Mouse (Mus musculus) intestine, embryonic 16.5 days (tissue): ENCODE results near the gene Enpp7. TPM values are rescaled to one million over a fixed set of nuclear protein-coding genes. Genes with fewer than 3 reads are reported as not detected.

Experiments used
- ATAC-seq: fragments of 200-750 bp; cut with Nextera tagmentation; 2 replicates; pipeline ENCODE4 v1.8.0; 2017; ENCODE audit warnings: moderate TSS enrichment, moderate library complexity
- H3K27ac ChIP-seq: fragments of 300-500 bp; sonication (generic); 2 replicates; pipeline ENCODE4 v1.5.1; 2014; ENCODE audit warnings: mild to moderate bottlenecking, low read length
- H3K27me3 ChIP-seq: fragments of 300-500 bp; sonication (generic); replicated peaks from 2 replicates; pipeline ENCODE4 v1.6.1; 2014; ENCODE audit warnings: low read length, control low read depth, mixed read lengths; ENCODE audit not compliant: control insufficient read depth, insufficient read depth
- H3K36me3 ChIP-seq: fragments of 300-500 bp; sonication (generic); 2 replicates; pipeline ENCODE4 v1.6.1; 2014; ENCODE audit warnings: low read length, control low read depth; ENCODE audit not compliant: control insufficient read depth, insufficient read depth
- H3K4me1 ChIP-seq: fragments of 300-500 bp; sonication (generic); 2 replicates; pipeline ENCODE4 v1.6.1; 2014; ENCODE audit warnings: low read length, control low read depth, mixed read lengths; ENCODE audit not compliant: control insufficient read depth, insufficient read depth
- H3K4me2 ChIP-seq: fragments of 300-500 bp; sonication (generic); 2 replicates; pipeline ENCODE4 v1.6.1; 2014; ENCODE audit warnings: low read depth, low read length, control low read depth
- H3K4me3 ChIP-seq: fragments of 300-500 bp; sonication (generic); 2 replicates; pipeline ENCODE4 v1.5.1; 2014; ENCODE audit warnings: mild to moderate bottlenecking, low read length
- H3K9ac ChIP-seq: fragments of 300-500 bp; sonication (generic); 2 replicates; pipeline ENCODE4 v1.6.1; 2014; ENCODE audit warnings: low read depth, low read length
- H3K9me3 ChIP-seq: fragments of 300-500 bp; sonication (generic); 2 replicates; pipeline ENCODE4 v1.6.1; 2016; ENCODE audit warnings: low read length, control low read depth; ENCODE audit not compliant: control insufficient read depth
- WGBS: fragments of 180-500 bp; shearing (Covaris S2); extraction: QIAGEN DNeasy Blood & Tissue Kit; methylation state at CpG from one replicate; pipeline ENCODE4 v1.1.7; 2014; 5-methylcytosine and 5-hydroxymethylcytosine counted together
- polyA plus RNA-seq: library from polyadenylated mRNA; unstranded; fragments of >200 nt; fragmentation: Nextera tagmentation; extraction: Ambion mirVana; gene quantifications from 2 replicates; pipeline ENCODE4 v1.2.1, GENCODE M21; 2015

The Enpp7 gene
- polyA plus RNA-seq: 0.57 and 1.7 TPM in 2 replicates

GRCm38 (mm10) chr11:118987999-118988398, at the start of gene Enpp7:
Gene Enpp7 (plus strand): TSS chr11:118988188.
- Histone ChIP-seq H3K4me2 (no peak within 1 kb of the TSS), H3K27ac (no peak within 1 kb of the TSS), H3K27me3 (no peaks in the 10 kb centered on the region), H3K9ac (no peak within 1 kb of the TSS), H3K4me3 (no peak within 1 kb of the TSS), H3K36me3 (no peaks in the 10 kb centered on the region), H3K9me3 (no peaks in the 10 kb centered on the region), H3K4me1 (peaks cover 11% of the 10 kb centered on the region)
- ATAC-seq: no peak
- 82% methylated on average over 10 of the region's 10 CpGs for WGBS

DNA sequence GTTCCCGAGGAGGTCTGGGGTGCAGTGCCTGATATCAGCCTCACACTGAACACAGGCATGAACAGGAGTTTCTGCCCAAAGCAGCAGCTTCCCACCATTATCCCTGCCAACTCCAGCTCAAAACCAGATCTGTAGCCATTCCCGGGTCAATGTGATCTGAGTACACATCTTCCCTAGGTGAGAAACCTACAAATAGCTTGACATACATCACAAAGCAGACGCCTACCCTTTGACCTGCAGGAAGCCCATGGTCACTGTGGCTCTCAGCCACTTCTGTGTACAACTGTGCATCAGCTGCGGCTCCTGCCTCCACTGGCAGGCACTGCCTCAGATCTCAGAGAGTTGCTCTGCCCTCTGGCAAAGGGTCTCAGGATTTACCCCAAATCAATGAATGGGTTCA, 48.3 kb upstream of the Enpp7 start:
- Histone ChIP-seq H3K27me3 (no peaks in the 10 kb centered on the region; the same call in 1 of the 2 replicates), H3K4me3 (no peak overlapping the region), H3K9me3 (no peaks in the 10 kb centered on the region), H3K27ac (no peak overlapping the region), H3K4me2 (no peak overlapping the region), H3K4me1 (0 out of 2 replicates have a peak, but pooled peaks cover under 1% of the 10 kb centered on the region), H3K9ac (no peak overlapping the region), H3K36me3 (no peaks in the 10 kb centered on the region)
- WGBS: 75% methylated on average over 4 of the region's 4 CpGs
- no peak for ATAC-seq

- H3K4me2 ChIP-seq: no peak overlapping the region
- no peaks in the 10 kb centered on the region for H3K9me3 ChIP-seq
- H3K9ac ChIP-seq: no peak overlapping the region
- peaks cover 7% of the 10 kb centered on the region for H3K4me1 ChIP-seq
- H3K4me3 ChIP-seq: no peak overlapping the region
- H3K27ac ChIP-seq: no peak overlapping the region
- no peaks in the 10 kb centered on the region; the same call in 1 of the 2 replicates for H3K27me3 ChIP-seq
- no peaks in the 10 kb centered on the region for H3K36me3 ChIP-seq
- no peak for ATAC-seq
- 70% methylated on average over 11 of the region's 11 CpGs for WGBS
Observed at GRCm38 (mm10) chr11:118940539-118940938, 47.4 kb upstream of the Enpp7 start.

- Histone ChIP-seq H3K36me3 (no peaks in the 10 kb centered on the region), H3K27me3 (no peaks in the 10 kb centered on the region; the same call in 1 of the 2 replicates), H3K4me3 (no peak overlapping the region), H3K27ac (no peak overlapping the region), H3K9ac (no peak overlapping the region), H3K4me2 (no peak overlapping the region), H3K4me1 (peaks cover 12% of the 10 kb centered on the region), H3K9me3 (no peaks in the 10 kb centered on the region)
- WGBS: 39% methylated on average over 5 of the region's 5 CpGs
- ATAC-seq: no peak
Observed at GRCm38 (mm10) chr11:118941268-118941667, 46.7 kb upstream of the Enpp7 start.

DNA sequence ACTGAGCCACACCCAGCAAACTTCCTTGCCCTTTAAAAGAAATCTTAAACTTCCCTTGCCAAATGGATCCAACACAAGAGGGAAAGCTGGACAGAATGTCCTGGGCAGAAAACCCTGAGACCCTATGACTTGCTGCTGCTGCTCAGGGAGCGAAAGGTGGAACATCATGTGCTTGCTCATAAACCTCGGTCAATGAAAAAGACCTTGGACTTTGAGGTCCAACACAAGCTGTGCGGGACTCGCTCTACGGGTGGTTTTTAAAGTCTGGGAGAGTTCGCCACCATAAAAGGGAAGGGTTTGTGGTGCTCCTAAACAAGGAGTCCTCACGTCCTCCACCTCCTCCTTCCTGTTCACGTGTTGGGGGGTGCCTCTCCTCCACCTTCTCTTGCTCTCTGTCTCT, 42.1 kb upstream of the Enpp7 start:
- no peaks in the 10 kb centered on the region for H3K9me3 ChIP-seq
- no peak overlapping the region for H3K4me2 ChIP-seq
- peaks cover 15% of the 10 kb centered on the region for H3K4me1 ChIP-seq
- H3K9ac ChIP-seq: peak overlapping the region; percentile 19; the same call in 1 of the 2 replicates
- peak; percentile 83 for ATAC-seq
- H3K36me3 ChIP-seq: no peaks in the 10 kb centered on the region
- H3K27ac ChIP-seq: peak overlapping the region; percentile 61
- WGBS: 53% methylated on average over 8 of the region's 8 CpGs
- H3K27me3 ChIP-seq: no peaks in the 10 kb centered on the region; the same call in 1 of the 2 replicates
- H3K4me3 ChIP-seq: no peak overlapping the region

- H3K9me3 ChIP-seq: no peaks in the 10 kb centered on the region
- H3K9ac ChIP-seq: no peak overlapping the region
- 49% methylated on average over 6 of the region's 6 CpGs for WGBS
- H3K4me2 ChIP-seq: no peak overlapping the region
- no peaks in the 10 kb centered on the region for H3K4me1 ChIP-seq
- H3K27me3 ChIP-seq: no peaks in the 10 kb centered on the region
- no peak for ATAC-seq
- no peak overlapping the region for H3K4me3 ChIP-seq
- no peaks in the 10 kb centered on the region for H3K36me3 ChIP-seq
- H3K27ac ChIP-seq: no peak overlapping the region
Observed at GRCm38 (mm10) chr11:118955016-118955415, 33.0 kb upstream of the Enpp7 start.

DNA sequence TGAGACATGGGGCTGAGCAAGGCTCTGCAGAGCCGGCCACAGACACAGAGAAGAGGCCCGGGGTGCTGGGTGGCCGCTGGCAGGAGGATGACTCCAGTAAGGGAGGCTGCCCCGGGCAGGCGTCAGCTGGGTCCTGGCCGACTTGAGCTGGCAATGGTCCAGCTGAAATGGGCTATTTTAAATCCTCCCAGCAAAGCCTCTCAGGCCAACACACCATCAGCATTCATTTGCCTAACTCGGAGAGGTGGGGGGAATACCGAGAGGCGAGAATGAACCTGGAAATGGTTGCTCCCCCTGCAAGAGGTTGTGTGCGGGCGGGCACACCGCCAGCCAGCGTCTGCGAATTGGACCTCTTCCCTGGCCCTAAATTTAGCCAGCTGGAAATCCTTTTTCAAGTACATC, 30.9 kb upstream of the Enpp7 start:
- H3K27ac ChIP-seq: no peak overlapping the region
- ATAC-seq: no peak
- 58% methylated on average over 14 of the region's 14 CpGs for WGBS
- no peaks in the 10 kb centered on the region for H3K9me3 ChIP-seq
- no peak overlapping the region for H3K4me2 ChIP-seq
- H3K36me3 ChIP-seq: no peaks in the 10 kb centered on the region
- H3K4me1 ChIP-seq: no peaks in the 10 kb centered on the region
- no peak overlapping the region for H3K9ac ChIP-seq
- H3K27me3 ChIP-seq: no peaks in the 10 kb centered on the region
- no peak overlapping the region for H3K4me3 ChIP-seq

DNA sequence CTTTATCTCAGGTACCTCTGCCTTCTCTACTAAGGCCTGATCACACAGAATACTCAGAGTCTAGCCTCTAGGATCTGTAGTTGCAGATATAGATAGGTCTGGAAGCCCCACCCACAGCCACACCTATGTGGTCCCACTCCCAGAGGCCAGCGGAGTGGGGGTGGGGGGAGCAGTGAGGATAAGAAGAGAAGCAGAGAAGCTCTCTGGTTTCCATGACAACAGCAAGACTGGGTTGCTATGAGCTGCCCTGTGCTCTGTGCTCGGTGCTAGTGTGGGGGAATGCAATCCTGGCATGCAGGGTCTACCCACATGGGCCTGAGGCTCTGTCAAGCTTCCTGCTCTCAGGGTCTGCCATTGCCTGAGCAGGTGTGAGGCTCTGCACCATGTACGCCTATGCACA, 27.3 kb upstream of the Enpp7 start:
- Histone ChIP-seq H3K36me3 (no peaks in the 10 kb centered on the region), H3K4me2 (no peak overlapping the region), H3K27me3 (no peaks in the 10 kb centered on the region), H3K9me3 (no peaks in the 10 kb centered on the region), H3K27ac (no peak overlapping the region), H3K4me3 (no peak overlapping the region), H3K4me1 (peaks cover 4% of the 10 kb centered on the region; the same call in 1 of the 2 replicates), H3K9ac (no peak overlapping the region)
- WGBS: 53% methylated on average over 3 of the region's 3 CpGs
- ATAC-seq: no peak

- WGBS: 43% methylated on average over 4 of the region's 4 CpGs
- no peaks in the 10 kb centered on the region for H3K27me3 ChIP-seq
- no peaks in the 10 kb centered on the region for H3K9me3 ChIP-seq
- H3K4me2 ChIP-seq: no peak overlapping the region
- no peak overlapping the region for H3K4me3 ChIP-seq
- no peak overlapping the region for H3K27ac ChIP-seq
- H3K36me3 ChIP-seq: no peaks in the 10 kb centered on the region
- no peak overlapping the region for H3K9ac ChIP-seq
- ATAC-seq: no peak
- H3K4me1 ChIP-seq: peaks cover 4% of the 10 kb centered on the region; the same call in 1 of the 2 replicates
Observed at GRCm38 (mm10) chr11:118962478-118962877, 25.5 kb upstream of the Enpp7 start.

GRCm38 (mm10) chr11:118963926-118964325, 24.1 kb upstream of the Enpp7 start:
- Histone ChIP-seq H3K36me3 (no peaks in the 10 kb centered on the region), H3K27me3 (no peaks in the 10 kb centered on the region), H3K27ac (no peak overlapping the region), H3K4me1 (peaks cover 4% of the 10 kb centered on the region; the same call in 1 of the 2 replicates), H3K4me2 (no peak overlapping the region), H3K9ac (no peak overlapping the region), H3K4me3 (no peak overlapping the region), H3K9me3 (no peaks in the 10 kb centered on the region)
- WGBS: 81% methylated on average over 5 of the region's 5 CpGs
- ATAC-seq: no peak
